Mouse (Mus musculus): ENCODE results near the gene Pla2g2f. TPM values are rescaled to one million over a fixed set of nuclear protein-coding genes. Genes with fewer than 3 reads are reported as not detected.

Gene Pla2g2f
- polyA plus RNA-seq, 1 experiment from 2014 or later = 2.7 TPM

GRCm38 (mm10) chr4:138729018-138729703, 28.3 kb downstream of the Pla2g2f start:
- Histone ChIP-seq H3K4me3 (ENCODE audit: low read length) (no peak overlapping the region), H3K27me3 (replicated peaks; ENCODE audit: control insufficient read depth, insufficient read depth, low read length) (no peaks in the 10 kb centered on the region), H3K4me1 (ENCODE audit: control insufficient read depth, insufficient read depth, low read length) (peaks cover 14% of the 10 kb centered on the region), H3K27ac (ENCODE audit: low read length) (no peak overlapping the region), H3K36me3 (ENCODE audit: control insufficient read depth, insufficient read depth, low read length) (no peaks in the 10 kb centered on the region), H3K9me3 (ENCODE audit: control insufficient read depth, low read length) (no peaks in the 10 kb centered on the region), H3K4me2 (ENCODE audit: low read depth, low read length) (no peak overlapping the region), H3K9ac (ENCODE audit: low read depth, low read length) (no peak overlapping the region)
- WGBS = 52% methylated on average over 9 of the region's 9 CpGs
- ATAC-seq = no peak; the same call in 1 of the 2 replicates

DNA sequence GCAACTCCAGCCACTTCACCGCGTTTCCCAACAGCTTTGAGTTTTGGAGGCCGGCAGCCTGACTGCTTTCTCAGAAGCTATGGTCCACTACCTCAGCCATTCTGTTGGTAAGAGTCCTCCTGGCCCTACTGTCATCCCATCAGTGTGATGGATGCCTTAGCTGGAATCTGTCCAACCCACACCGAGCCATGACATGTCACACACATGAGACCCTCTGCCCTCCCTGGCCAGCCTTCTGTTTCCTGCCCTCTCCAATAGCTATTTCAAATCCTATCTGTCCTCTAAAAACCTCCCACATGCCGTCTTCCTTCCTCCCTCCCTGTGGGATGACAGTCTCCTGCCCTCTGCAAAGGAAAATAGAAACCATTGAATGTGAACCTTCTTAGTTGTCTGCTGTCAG, 31.7 kb downstream of the Pla2g2f start:
- Histone ChIP-seq H3K27me3 (replicated peaks; ENCODE audit: control insufficient read depth, insufficient read depth, low read length) (no peaks in the 10 kb centered on the region), H3K36me3 (ENCODE audit: control insufficient read depth, insufficient read depth, low read length) (no peaks in the 10 kb centered on the region), H3K9ac (ENCODE audit: low read depth, low read length) (no peak overlapping the region), H3K9me3 (ENCODE audit: control insufficient read depth, low read length) (no peaks in the 10 kb centered on the region), H3K27ac (ENCODE audit: low read length) (no peak overlapping the region), H3K4me1 (ENCODE audit: control insufficient read depth, insufficient read depth, low read length) (peaks cover 18% of the 10 kb centered on the region), H3K4me2 (ENCODE audit: low read depth, low read length) (no peak overlapping the region), H3K4me3 (ENCODE audit: low read length) (no peak overlapping the region)
- peak; percentile 21; the same call in 1 of the 2 replicates for ATAC-seq
- WGBS = 75% methylated on average over 5 of the region's 5 CpGs

DNA sequence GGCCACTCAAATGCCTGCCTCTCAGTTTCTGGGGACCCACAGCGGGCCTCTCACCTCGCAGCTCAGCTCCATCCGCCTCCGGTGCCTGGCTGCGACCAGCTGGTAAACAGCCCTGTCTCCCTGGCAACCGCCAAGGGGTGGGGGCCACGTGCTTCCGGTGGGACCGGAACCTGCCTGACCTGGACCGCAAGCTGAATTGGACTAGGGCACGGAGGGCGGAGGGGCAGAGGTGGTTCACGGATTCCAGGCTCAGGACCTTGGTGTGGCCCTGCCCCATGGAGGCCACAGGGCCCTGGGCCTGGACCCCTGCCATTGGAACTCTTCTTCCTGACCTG, 32.3 kb downstream of the Pla2g2f start:
- no peaks in the 10 kb centered on the region for H3K27me3 ChIP-seq (replicated peaks; ENCODE audit: control insufficient read depth, insufficient read depth, low read length)
- H3K27ac ChIP-seq (ENCODE audit: low read length) = peak overlapping the region; percentile 48; the same call in 1 of the 2 replicates
- peak overlapping the region; percentile 48 for H3K9ac ChIP-seq (ENCODE audit: low read depth, low read length)
- peak overlapping the region; percentile 29 for H3K4me3 ChIP-seq (ENCODE audit: low read length)
- H3K4me2 ChIP-seq (ENCODE audit: low read depth, low read length) = peak overlapping the region; percentile 48
- H3K4me1 ChIP-seq (ENCODE audit: control insufficient read depth, insufficient read depth, low read length) = peaks cover 18% of the 10 kb centered on the region
- peak; percentile 72 for ATAC-seq
- H3K36me3 ChIP-seq (ENCODE audit: control insufficient read depth, insufficient read depth, low read length) = no peaks in the 10 kb centered on the region
- 6% methylated on average over 13 of the region's 13 CpGs for WGBS
- H3K9me3 ChIP-seq (ENCODE audit: control insufficient read depth, low read length) = no peaks in the 10 kb centered on the region

- Histone ChIP-seq H3K9me3 (ENCODE audit: control insufficient read depth, low read length) (no peaks in the 10 kb centered on the region), H3K27me3 (replicated peaks; ENCODE audit: control insufficient read depth, insufficient read depth, low read length) (no peaks in the 10 kb centered on the region), H3K36me3 (ENCODE audit: control insufficient read depth, insufficient read depth, low read length) (no peaks in the 10 kb centered on the region), H3K4me1 (ENCODE audit: control insufficient read depth, insufficient read depth, low read length) (peaks cover 18% of the 10 kb centered on the region), H3K9ac (ENCODE audit: low read depth, low read length) (peak within 1 kb of the TSS; percentile 48), H3K27ac (ENCODE audit: low read length) (peak within 1 kb of the TSS; percentile 48), H3K4me2 (ENCODE audit: low read depth, low read length) (peak within 1 kb of the TSS; percentile 48), H3K4me3 (ENCODE audit: low read length) (peak within 1 kb of the TSS; percentile 29)
- 46% methylated on average over 17 of the region's 18 CpGs for WGBS
- ATAC-seq = peak; percentile 57
These were observed 32.9 kb downstream of the Pla2g2f start, which contains the start of gene Pla2g2c for GRCm38 (mm10) chr4:138724354-138725126. TSS of gene Pla2g2c (plus strand) at chr4:138724792.

GRCm38 (mm10) chr4:138723493-138724281, 33.7 kb downstream of the Pla2g2f start:
- no peaks in the 10 kb centered on the region for H3K27me3 ChIP-seq (replicated peaks; ENCODE audit: control insufficient read depth, insufficient read depth, low read length)
- no peak overlapping the region for H3K4me3 ChIP-seq (ENCODE audit: low read length)
- 0 out of 2 replicates have a peak, but pooled peaks have one; percentile 25 for ATAC-seq
- no peak overlapping the region for H3K9ac ChIP-seq (ENCODE audit: low read depth, low read length)
- no peak overlapping the region for H3K4me2 ChIP-seq (ENCODE audit: low read depth, low read length)
- H3K27ac ChIP-seq (ENCODE audit: low read length) = no peak overlapping the region; the same call in 1 of the 2 replicates
- 47% methylated on average over 15 of the region's 15 CpGs for WGBS
- H3K36me3 ChIP-seq (ENCODE audit: control insufficient read depth, insufficient read depth, low read length) = no peaks in the 10 kb centered on the region
- peaks cover 18% of the 10 kb centered on the region for H3K4me1 ChIP-seq (ENCODE audit: control insufficient read depth, insufficient read depth, low read length)
- H3K9me3 ChIP-seq (ENCODE audit: control insufficient read depth, low read length) = no peaks in the 10 kb centered on the region

- Histone ChIP-seq H3K27ac (ENCODE audit: low read length) (no peak overlapping the region), H3K9me3 (ENCODE audit: control insufficient read depth, low read length) (no peaks in the 10 kb centered on the region), H3K4me3 (ENCODE audit: low read length) (no peak overlapping the region), H3K36me3 (ENCODE audit: control insufficient read depth, insufficient read depth, low read length) (no peaks in the 10 kb centered on the region), H3K27me3 (replicated peaks; ENCODE audit: control insufficient read depth, insufficient read depth, low read length) (no peaks in the 10 kb centered on the region), H3K4me2 (ENCODE audit: low read depth, low read length) (no peak overlapping the region), H3K9ac (ENCODE audit: low read depth, low read length) (no peak overlapping the region), H3K4me1 (ENCODE audit: control insufficient read depth, insufficient read depth, low read length) (peaks cover 6% of the 10 kb centered on the region)
- ATAC-seq = no peak
- 83% methylated on average over 5 of the region's 5 CpGs for WGBS
These were observed 38.2 kb downstream of the Pla2g2f start for GRCm38 (mm10) chr4:138719264-138719596.

- Histone ChIP-seq H3K27me3 (replicated peaks; ENCODE audit: control insufficient read depth, insufficient read depth, low read length) (no peaks in the 10 kb centered on the region), H3K4me3 (ENCODE audit: low read length) (no peak overlapping the region), H3K9ac (ENCODE audit: low read depth, low read length) (no peak overlapping the region), H3K4me2 (ENCODE audit: low read depth, low read length) (no peak overlapping the region), H3K4me1 (ENCODE audit: control insufficient read depth, insufficient read depth, low read length) (peaks cover 1% of the 10 kb centered on the region; the same call in 1 of the 2 replicates), H3K9me3 (ENCODE audit: control insufficient read depth, low read length) (no peaks in the 10 kb centered on the region), H3K27ac (ENCODE audit: low read length) (no peak overlapping the region), H3K36me3 (ENCODE audit: control insufficient read depth, insufficient read depth, low read length) (no peaks in the 10 kb centered on the region)
- 75% methylated on average over 5 of the region's 5 CpGs for WGBS
- no peak for ATAC-seq
These were observed 38.7 kb downstream of the Pla2g2f start for GRCm38 (mm10) chr4:138718586-138719263.

DNA sequence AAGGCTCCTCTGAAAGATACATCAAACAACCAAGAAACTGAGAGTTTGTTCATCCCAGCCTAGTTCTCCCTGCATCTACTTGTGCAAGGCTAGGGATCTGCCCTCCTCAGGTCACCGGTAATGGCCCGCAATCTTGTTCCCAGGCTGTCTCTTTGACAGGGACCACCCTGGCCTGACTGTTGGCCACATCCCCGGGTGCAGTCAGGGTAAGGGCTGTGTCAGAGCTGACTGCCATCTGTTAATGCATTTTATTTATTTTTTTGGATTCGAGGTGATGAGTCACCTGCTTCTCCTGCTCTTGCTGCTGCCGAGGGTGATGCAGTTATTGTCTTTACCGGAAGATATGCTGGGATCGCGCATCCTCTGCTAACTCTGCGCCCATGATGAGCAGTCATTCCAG, 40.7 kb downstream of the Pla2g2f start:
- no peaks in the 10 kb centered on the region for H3K4me1 ChIP-seq (ENCODE audit: control insufficient read depth, insufficient read depth, low read length)
- H3K27ac ChIP-seq (ENCODE audit: low read length) = no peak overlapping the region
- no peak overlapping the region for H3K9ac ChIP-seq (ENCODE audit: low read depth, low read length)
- 84% methylated on average over 9 of the region's 9 CpGs for WGBS
- no peaks in the 10 kb centered on the region for H3K9me3 ChIP-seq (ENCODE audit: control insufficient read depth, low read length)
- H3K27me3 ChIP-seq (replicated peaks; ENCODE audit: control insufficient read depth, insufficient read depth, low read length) = no peaks in the 10 kb centered on the region
- no peak overlapping the region for H3K4me3 ChIP-seq (ENCODE audit: low read length)
- no peak for ATAC-seq
- no peak overlapping the region for H3K4me2 ChIP-seq (ENCODE audit: low read depth, low read length)
- H3K36me3 ChIP-seq (ENCODE audit: control insufficient read depth, insufficient read depth, low read length) = no peaks in the 10 kb centered on the region

- Histone ChIP-seq H3K4me3 (ENCODE audit: low read length) (no peak overlapping the region), H3K27ac (ENCODE audit: low read length) (no peak overlapping the region), H3K36me3 (ENCODE audit: control insufficient read depth, insufficient read depth, low read length) (no peaks in the 10 kb centered on the region), H3K9ac (ENCODE audit: low read depth, low read length) (no peak overlapping the region), H3K4me1 (ENCODE audit: control insufficient read depth, insufficient read depth, low read length) (no peaks in the 10 kb centered on the region), H3K27me3 (replicated peaks; ENCODE audit: control insufficient read depth, insufficient read depth, low read length) (no peaks in the 10 kb centered on the region), H3K4me2 (ENCODE audit: low read depth, low read length) (no peak overlapping the region), H3K9me3 (ENCODE audit: control insufficient read depth, low read length) (no peaks in the 10 kb centered on the region)
- ATAC-seq = no peak
- 95% methylated on average over 1 of the region's 1 CpGs for WGBS
These were observed 43.2 kb downstream of the Pla2g2f start for GRCm38 (mm10) chr4:138714186-138714585.
